Mouse (Mus musculus) thymus, adult 2 months (tissue): ENCODE data around the gene Gm13420. TPM values are rescaled to one million over a fixed set of nuclear protein-coding genes. Genes with fewer than 3 reads are reported as not detected.
A peak's percentile ranks its signal among the peaks of the same experiment; 100 is the strongest.

Experiments used
- DNase-seq: peaks from one replicate; pipeline ENCODE4 v3.0.0; 2021
- H3K27ac ChIP-seq: fragments of 200-500 bp; 2 replicates; pipeline ENCODE4 v1.5.1; 2012; ENCODE audit warnings: low read length, control low read depth; ENCODE audit not compliant: control insufficient read depth, insufficient read depth
- H3K27me3 ChIP-seq: fragments of 200-500 bp; 2 replicates; pipeline ENCODE4 v1.6.1; 2012; ENCODE audit warnings: mild to moderate bottlenecking, low read length, moderate library complexity, mixed read lengths; ENCODE audit not compliant: control insufficient read depth, insufficient read depth
- H3K36me3 ChIP-seq: fragments of 200-500 bp; 2 replicates; pipeline ENCODE4 v1.6.1; 2012; ENCODE audit warnings: mild to moderate bottlenecking, low read length, moderate library complexity; ENCODE audit not compliant: control insufficient read depth, insufficient read depth
- H3K4me1 ChIP-seq: fragments of 200-500 bp; replicated peaks from 2 replicates; pipeline ENCODE4 v1.6.1; 2012; ENCODE audit warnings: low read length; ENCODE audit not compliant: control insufficient read depth, insufficient read depth
- H3K4me3 ChIP-seq: fragments of 200-500 bp; 2 replicates; pipeline ENCODE4 v1.5.1; 2012; ENCODE audit warnings: mild to moderate bottlenecking, low read length, control low read depth, moderate library complexity; ENCODE audit not compliant: control insufficient read depth, insufficient read depth
- CTCF ChIP-seq: fragments of 200-500 bp; IDR thresholded peaks from 2 replicates; pipeline ENCODE4 v1.5.1; 2012; ENCODE audit warnings: mild to moderate bottlenecking, control low read depth, low read length, moderate library complexity, borderline replicate concordance; ENCODE audit not compliant: control insufficient read depth, poor library complexity, insufficient read depth; ENCODE audit errors: extremely low read depth
- POLR2A ChIP-seq: fragments of 200-500 bp; IDR thresholded peaks from 2 replicates; pipeline ENCODE4 v1.6.1; 2012; ENCODE audit warnings: mild to moderate bottlenecking, low read length, control low read depth, moderate library complexity; ENCODE audit not compliant: control insufficient read depth, poor library complexity, insufficient read depth; ENCODE audit errors: extremely low read depth
- WGBS: fragments of 180-500 bp; shearing (Covaris S2); methylation state at CpG from one replicate; pipeline ENCODE4 v1.1.7; 2018; 5-methylcytosine and 5-hydroxymethylcytosine counted together
- polyA plus RNA-seq: library from polyadenylated mRNA; depleted of rRNA; stranded (reverse); fragments of >200 nt; gene quantifications from 2 replicates; pipeline ENCODE4 v1.2.3, GENCODE M21; 2012

Gene Gm13420
- polyA plus RNA-seq, 1 experiment, result 0.15 TPM

- Histone ChIP-seq H3K4me1 (no peaks in the 10 kb centered on the region), H3K4me3 (no peak overlapping the region), H3K27me3 (no peaks in the 10 kb centered on the region; the same call in 1 of the 2 replicates), H3K27ac (no peak overlapping the region), H3K36me3 (peaks cover 18% of the 10 kb centered on the region)
- TF ChIP-seq POLR2A (no peak), CTCF (no peak)
- DNase-seq, result no peak
- 88% methylated on average over 4 of the region's 4 CpGs for WGBS
These were observed 21.8 kb upstream of the Gm13420 start for GRCm38 (mm10) chr2:29773323-29773722.

- Histone ChIP-seq H3K4me1 (no peaks in the 10 kb centered on the region), H3K27me3 (no peaks in the 10 kb centered on the region; the same call in 1 of the 2 replicates), H3K4me3 (no peak overlapping the region), H3K27ac (no peak overlapping the region), H3K36me3 (peaks cover 4% of the 10 kb centered on the region; the same call in 1 of the 2 replicates)
- no peak for TF ChIP-seq CTCF
- no peak for TF ChIP-seq POLR2A
- 85% methylated on average over 8 of the region's 8 CpGs for WGBS
- DNase-seq, result no peak
These were observed 20.4 kb upstream of the Gm13420 start for GRCm38 (mm10) chr2:29771611-29772461.

- Histone ChIP-seq H3K27me3 (no peaks in the 10 kb centered on the region; the same call in 1 of the 2 replicates), H3K36me3 (no peaks in the 10 kb centered on the region), H3K27ac (no peak overlapping the region), H3K4me1 (no peaks in the 10 kb centered on the region), H3K4me3 (no peak overlapping the region)
- TF ChIP-seq CTCF (no peak), POLR2A (no peak)
- DNase-seq, result no peak
These were observed 18.7 kb upstream of the Gm13420 start for GRCm38 (mm10) chr2:29770162-29770561.

GRCm38 (mm10) chr2:29768901-29769300 lies 17.4 kb upstream of the Gm13420 start:
- H3K36me3 ChIP-seq, result no peaks in the 10 kb centered on the region
- H3K4me3 ChIP-seq, result no peak overlapping the region
- 77% methylated on average over 9 of the region's 9 CpGs for WGBS
- no peaks in the 10 kb centered on the region; the same call in 1 of the 2 replicates for H3K27me3 ChIP-seq
- TF ChIP-seq CTCF (no peak), POLR2A (no peak)
- H3K4me1 ChIP-seq, result no peaks in the 10 kb centered on the region
- H3K27ac ChIP-seq, result no peak overlapping the region
- no peak for DNase-seq

- DNase-seq, result no peak
These were observed 16.7 kb upstream of the Gm13420 start for GRCm38 (mm10) chr2:29767976-29768709.

GRCm38 (mm10) chr2:29764831-29765230 lies 13.3 kb upstream of the Gm13420 start:
- Histone ChIP-seq H3K27ac (no peak overlapping the region), H3K4me1 (no peaks in the 10 kb centered on the region), H3K4me3 (no peak overlapping the region), H3K27me3 (no peaks in the 10 kb centered on the region), H3K36me3 (no peaks in the 10 kb centered on the region)
- DNase-seq, result peak; percentile 56
- TF ChIP-seq POLR2A (no peak), CTCF (peak; percentile 77; the same call in 1 of the 2 replicates)
- WGBS, result 0% methylated on average over 1 of the region's 1 CpGs

More at GRCm38 (mm10) chr2:29767976-29768709, 16.7 kb upstream of the Gm13420 start:
- H3K27me3 ChIP-seq, result no peaks in the 10 kb centered on the region; the same call in 1 of the 2 replicates
- no peak overlapping the region for H3K4me3 ChIP-seq
- no peaks in the 10 kb centered on the region for H3K4me1 ChIP-seq
- H3K36me3 ChIP-seq, result no peaks in the 10 kb centered on the region
- TF ChIP-seq POLR2A, result no peak
- no peak for TF ChIP-seq CTCF
- no peak overlapping the region for H3K27ac ChIP-seq
- WGBS, result 83% methylated on average over 11 of the region's 11 CpGs

- Histone ChIP-seq H3K27me3 (peaks cover 4% of the 10 kb centered on the region; the same call in 1 of the 2 replicates), H3K4me1 (no peaks in the 10 kb centered on the region), H3K36me3 (no peaks in the 10 kb centered on the region), H3K27ac (no peak overlapping the region), H3K4me3 (no peak overlapping the region)
- no peak for TF ChIP-seq POLR2A
- DNase-seq, result no peak
These were observed 4.2 kb upstream of the Gm13420 start for GRCm38 (mm10) chr2:29755693-29756092.
